Mouse (Mus musculus) forelimb bud, embryonic 11.5 days (tissue): Measurements from ENCODE around the gene Slc2a4.
"Not testable (repeated sequence)": the region's sequence is repeated elsewhere in the genome, so short reads cannot be mapped to it uniquely, and the experiment has no call there.

ENCODE experiments used
- DNase-seq: peaks from one replicate; pipeline ENCODE4 v3.0.0-alpha.2; 2012; ENCODE audit warnings: low read depth, low spot score

The Slc2a4 gene

DNA sequence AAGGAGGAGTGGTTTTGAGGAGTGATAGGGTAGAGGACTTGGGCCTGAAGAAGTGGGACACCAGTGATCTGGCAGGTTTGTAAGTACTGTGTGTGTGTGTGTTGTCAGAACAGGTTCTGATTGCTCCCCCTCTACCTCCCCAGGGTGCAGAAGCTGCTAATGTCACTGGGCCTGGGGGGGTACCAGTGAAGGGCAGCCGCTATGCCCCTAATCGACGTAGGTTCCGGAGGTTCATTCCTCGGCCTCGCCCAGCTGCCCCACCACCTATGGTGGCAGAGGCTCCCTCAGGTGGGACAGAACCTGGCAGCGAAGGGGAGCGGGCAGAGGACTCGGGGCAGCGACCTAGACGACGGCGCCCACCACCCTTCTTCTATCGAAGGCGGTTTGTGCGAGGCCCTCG lies 8.3 kb downstream of the Slc2a4 start:
- no peak for DNase-seq

GRCm38 (mm10) chr11:69939181-69939580 lies 8.8 kb downstream of the Slc2a4 start:
- no peak for DNase-seq

DNA sequence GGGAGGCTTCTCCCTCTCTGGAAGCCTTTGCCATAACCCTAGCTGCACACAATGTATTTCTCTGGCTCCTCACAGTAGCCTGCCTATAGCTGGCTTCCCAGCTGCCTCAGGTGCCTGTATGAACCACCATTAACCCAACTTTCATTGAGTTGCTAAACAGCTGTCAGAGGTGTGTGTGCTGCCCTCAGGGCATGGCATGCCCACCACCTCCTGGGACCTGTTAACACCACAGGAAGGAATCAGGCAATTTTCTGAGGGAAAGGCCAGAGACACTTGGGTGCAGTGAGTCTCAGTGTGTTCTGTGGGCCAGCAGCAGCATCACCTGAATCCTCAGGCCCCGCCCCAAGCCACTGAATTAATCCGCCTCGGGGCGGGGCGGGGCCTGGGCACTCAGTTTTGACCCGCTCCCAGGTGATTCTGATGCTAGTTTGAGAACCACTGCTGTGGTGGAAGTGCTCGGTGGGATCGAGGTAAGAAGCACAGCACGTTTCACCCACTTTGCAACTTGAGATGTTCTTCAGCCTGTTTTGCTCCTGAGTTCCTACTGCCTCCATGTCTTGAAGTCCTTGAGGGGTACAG lies 9.5 kb downstream of the Slc2a4 start:
- DNase-seq, result no peak

DNA sequence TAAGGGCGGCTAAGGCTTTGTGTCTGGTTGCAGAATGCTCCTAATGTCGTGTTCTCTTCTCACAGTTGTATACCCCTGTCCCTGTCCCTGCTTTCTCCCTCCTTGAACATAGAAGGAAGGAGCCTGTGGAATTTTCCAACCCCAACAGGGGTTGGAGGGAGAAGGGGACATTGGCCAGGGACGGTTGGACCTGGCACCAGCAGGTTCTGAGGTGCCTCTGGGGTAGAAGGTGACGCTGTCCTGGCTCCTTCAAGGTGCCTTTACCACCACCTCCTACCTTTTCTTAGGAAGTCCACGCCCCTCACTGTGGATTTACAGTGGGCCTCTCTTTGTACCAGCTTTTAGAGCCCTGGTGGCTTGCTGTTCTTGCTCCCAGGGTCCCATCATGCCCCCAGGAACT lies 10.2 kb downstream of the Slc2a4 start:
- no peak for DNase-seq

- DNase-seq, result no peak
These were observed 10.6 kb downstream of the Slc2a4 start for GRCm38 (mm10) chr11:69937385-69937784.

DNA sequence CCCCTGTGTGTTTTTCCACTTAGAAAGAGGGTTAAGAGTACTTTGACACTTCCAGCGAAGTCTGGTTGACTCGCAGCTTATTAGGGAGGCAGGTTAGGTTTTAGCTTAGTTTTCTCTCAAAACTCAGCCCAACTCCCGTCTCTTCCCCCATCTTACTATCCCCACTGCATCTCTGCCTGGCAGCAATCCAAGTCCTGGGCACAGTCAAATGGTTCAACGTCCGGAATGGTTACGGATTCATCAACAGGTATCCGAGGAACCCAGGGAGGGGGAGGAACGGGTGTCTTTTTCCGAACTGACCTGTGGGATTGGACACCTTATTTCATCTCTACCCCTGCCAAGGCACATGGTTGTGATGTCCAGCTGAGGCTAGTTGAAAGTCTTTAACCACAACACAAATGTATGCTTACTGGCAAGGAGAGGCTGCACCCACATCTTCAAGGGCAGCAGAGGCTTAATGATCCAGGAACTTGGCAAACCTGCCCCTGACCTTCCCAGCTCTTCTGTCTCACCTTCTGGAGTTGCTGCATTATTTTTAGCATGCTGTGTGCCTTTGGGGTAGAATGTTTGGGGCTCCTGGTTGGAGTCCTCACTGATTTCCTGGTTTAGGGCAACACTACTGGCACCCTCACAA lies 11.2 kb downstream of the Slc2a4 start:
- no peak for DNase-seq

GRCm38 (mm10) chr11:69936156-69936555 lies 11.8 kb downstream of the Slc2a4 start:
- no peak for DNase-seq

DNA sequence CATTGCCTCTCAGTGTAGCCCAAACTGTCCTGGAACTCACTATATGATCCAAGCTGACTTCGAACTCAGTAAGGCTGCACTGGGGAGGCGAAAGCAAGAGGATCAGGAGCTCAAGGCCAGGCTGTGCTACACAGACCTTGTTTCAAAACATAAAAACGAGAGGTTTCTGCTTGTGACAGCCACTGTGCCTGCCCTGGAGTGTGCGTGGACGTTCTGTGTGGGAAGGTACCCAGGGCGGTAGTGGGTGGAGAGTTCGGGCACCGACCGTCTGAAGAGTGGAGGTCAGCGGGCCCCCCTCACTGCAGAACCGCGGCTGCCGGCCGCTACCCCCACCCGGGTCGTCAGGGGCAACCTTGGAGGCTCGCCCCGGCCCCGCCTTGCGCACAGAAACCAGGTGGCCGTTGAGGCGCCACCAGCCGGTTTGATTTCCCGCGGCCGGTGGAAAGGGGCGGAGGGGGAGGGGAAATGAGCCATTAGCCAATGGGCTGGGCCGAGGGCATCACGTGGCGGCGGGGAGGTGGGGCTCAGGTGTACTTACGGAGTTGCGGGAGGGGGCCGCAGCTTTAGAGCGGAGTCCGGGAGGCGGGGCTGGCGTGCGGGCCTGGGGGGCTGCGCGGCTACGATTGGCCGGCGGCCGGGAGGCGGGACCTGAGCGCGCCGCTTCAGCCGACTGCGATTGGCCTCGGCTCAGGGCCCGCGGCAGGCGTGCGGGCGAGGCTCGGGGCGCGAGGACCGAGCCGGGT lies 12.7 kb downstream of the Slc2a4 start, which contains the start of gene Ybx2:
Gene Ybx2, plus strand, starts transcription at position 660 of the 743 bp plus-strand sequence.
- peak; percentile 92 for DNase-seq

GRCm38 (mm10) chr11:69934681-69935080 lies 13.3 kb downstream of the Slc2a4 start:
- DNase-seq, result no peak

GRCm38 (mm10) chr11:69934169-69934568 lies 13.8 kb downstream of the Slc2a4 start:
- DNase-seq, result peak; percentile 92

DNA sequence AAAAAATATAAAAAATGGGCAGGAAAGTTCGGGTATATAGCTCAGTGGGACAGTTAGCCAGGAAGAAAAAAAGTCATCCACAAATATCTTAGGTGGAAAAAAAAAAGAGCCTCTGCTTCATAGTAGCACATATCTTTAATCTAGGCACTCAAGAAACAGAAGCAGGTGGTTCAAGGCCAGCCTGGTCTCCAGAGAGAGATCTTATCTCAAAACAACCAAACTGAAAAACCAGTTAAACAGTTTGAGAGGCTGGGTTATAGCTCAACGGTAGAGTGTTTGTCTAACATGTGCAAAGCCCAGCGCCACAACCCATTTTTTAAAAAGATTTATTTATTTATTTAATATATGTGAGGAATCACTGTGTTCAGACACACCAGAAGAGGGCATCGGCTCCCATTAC lies 14.9 kb downstream of the Slc2a4 start:
- DNase-seq, result no peak

- DNase-seq, result no peak
These were observed 15.7 kb downstream of the Slc2a4 start for GRCm38 (mm10) chr11:69932254-69932653.

GRCm38 (mm10) chr11:69931769-69932168 lies 16.2 kb downstream of the Slc2a4 start:
- no peak for DNase-seq

- DNase-seq, result no peak
These were observed 16.9 kb downstream of the Slc2a4 start for GRCm38 (mm10) chr11:69930967-69931537.

GRCm38 (mm10) chr11:69930176-69930575 lies 17.8 kb downstream of the Slc2a4 start:
- not testable (repeated sequence) for DNase-seq

DNA sequence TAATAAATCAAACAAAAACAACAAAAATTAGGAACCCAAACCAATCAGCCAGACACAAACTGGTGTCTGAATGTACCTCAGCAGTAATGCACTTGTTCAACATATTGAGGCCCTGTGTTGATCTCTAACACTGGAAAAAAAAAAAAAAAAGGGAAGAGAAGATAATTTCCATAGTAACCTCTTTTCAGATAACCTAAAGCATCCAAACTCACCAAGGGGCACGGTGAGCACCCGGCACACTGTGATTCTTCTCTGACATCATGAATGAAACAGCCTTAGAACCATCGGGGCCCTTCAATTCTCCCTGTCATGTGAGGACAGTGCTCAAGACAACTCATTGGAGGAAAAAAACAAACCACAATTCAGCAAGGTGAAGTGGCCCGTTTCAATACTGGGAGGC lies 18.3 kb downstream of the Slc2a4 start:
- DNase-seq, result no peak

DNA sequence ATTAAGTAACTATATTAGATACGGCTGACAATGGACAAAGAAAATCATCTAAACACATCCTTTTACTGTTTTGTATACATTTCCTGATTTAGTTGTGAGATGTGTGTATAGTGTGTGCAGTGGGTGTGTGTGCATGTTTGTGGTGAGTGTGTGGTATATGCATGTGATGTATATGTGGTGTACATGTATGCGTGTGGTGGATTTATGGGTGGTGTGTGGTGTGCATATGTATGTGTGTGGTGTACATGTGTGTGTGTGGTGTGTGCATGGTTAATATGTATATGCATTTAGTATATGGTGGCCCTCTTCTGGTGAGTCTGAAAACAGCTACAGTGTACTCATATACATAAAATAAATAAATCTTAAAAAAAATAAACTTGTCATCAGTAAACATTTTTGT lies 20.5 kb downstream of the Slc2a4 start:
- DNase-seq, result no peak

DNA sequence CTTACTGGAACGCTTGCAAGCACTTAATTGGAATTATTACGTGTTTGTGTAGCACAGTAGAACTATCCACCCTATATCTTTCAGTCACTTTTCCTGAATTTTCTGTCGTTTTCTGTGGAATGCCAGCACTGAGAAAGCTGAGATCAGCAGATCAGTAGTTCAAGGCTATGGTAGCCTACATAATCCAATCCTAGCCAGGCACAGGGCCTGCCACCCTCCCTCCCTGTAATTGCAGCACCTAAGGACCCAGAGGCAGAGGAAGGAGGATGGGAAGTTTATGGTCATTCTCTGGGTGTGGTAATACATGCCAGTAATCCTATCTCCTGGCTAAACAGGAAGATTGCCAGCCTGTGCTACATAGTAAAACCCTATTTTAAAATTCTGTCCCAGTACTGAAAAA lies 25.2 kb downstream of the Slc2a4 start:
- DNase-seq, result no peak

GRCm38 (mm10) chr11:69922012-69922756 lies 25.8 kb downstream of the Slc2a4 start:
- DNase-seq, result no peak

GRCm38 (mm10) chr11:69921114-69922011 lies 26.6 kb downstream of the Slc2a4 start, which contains the start of gene Eif5a:
Eif5a (minus strand) TSS chr11:69921958.
- peak; percentile 100 for DNase-seq
